Mouse (Mus musculus): ENCODE data around the gene Mapkap1.

DNA sequence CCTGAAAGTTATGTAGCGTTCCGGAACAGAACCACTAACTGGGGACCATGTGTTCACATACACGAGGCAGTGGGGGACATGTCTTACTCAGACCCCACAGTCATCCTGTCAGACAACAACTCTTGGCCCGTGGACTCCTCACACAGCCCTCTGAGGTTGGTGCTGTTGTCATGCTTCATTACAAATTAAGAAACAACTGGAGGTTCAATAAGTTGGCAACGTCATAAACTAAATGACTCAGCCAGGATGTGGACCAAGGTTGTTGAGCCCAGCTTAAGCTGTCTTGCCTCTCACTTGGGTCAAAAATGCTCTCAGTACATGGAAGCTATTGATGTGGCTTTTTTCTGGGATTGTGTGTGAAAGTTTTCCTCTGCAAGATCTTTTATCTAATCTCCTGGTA is 153.6 kb downstream of the Mapkap1 start:
- TF ChIP-seq CTCF (IDR thresholded peaks at IDR 0.05; ENCODE audit: control insufficient read depth, insufficient read depth, insufficient replicate concordance, low read depth, low read length) (no peak), POLR2A (IDR thresholded peaks at IDR 0.05; ENCODE audit: control insufficient read depth, low read depth, low read length) (no peak)
